In genomic region chr11:62249266-62250037, GRCm38 (mm10) we compare ENCODE assay signal across 8 mouse cellular contexts. TPM values are rescaled to one million over a fixed set of nuclear protein-coding genes. Genes with fewer than 3 reads are reported as not detected.
DNase-seq lines count a peak whose midpoint lies in the region; ATAC-seq and TF ChIP-seq lines count a peak whose summit lies in the region.

No protein-coding gene starts in this region.

- peak overlapping the region; percentile 75 for H3K4me3 ChIP-seq in hindbrain, embryonic 10.5 days
- peak overlapping the region; percentile 52 for H3K4me3 ChIP-seq in limb, embryonic 14.5 days (replicated peaks; ENCODE audit: low read length)
- peak overlapping the region; percentile 67 for H3K4me3 ChIP-seq in midbrain, embryonic 13.5 days (replicated peaks)

- no peak for TF ChIP-seq POLR2A in limb, embryonic 14.5 days (IDR thresholded peaks at IDR 0.05; ENCODE audit: borderline replicate concordance, extremely low read depth, insufficient read depth, insufficient read length)

- ATAC-seq in limb, embryonic 14.5 days (ENCODE audit: low FRiP score, low read depth) = 0 out of 2 replicates have a peak, but pooled peaks have one; percentile 8
- ATAC-seq in midbrain, embryonic 13.5 days = no peak; the same call in 1 of the 2 replicates

- H3K27me3 ChIP-seq in hindbrain, embryonic 10.5 days (ENCODE audit: insufficient read depth, poor library complexity, severe bottlenecking) = peaks cover 62% of the 10 kb centered on the region
- H3K27me3 ChIP-seq in limb, embryonic 14.5 days (ENCODE audit: control insufficient read depth, insufficient read depth, low read length) = peaks cover 11% of the 10 kb centered on the region; the same call in 1 of the 2 replicates
- H3K27me3 ChIP-seq in midbrain, embryonic 13.5 days = peaks cover 41% of the 10 kb centered on the region

- no peaks in the 10 kb centered on the region for H3K36me3 ChIP-seq in hindbrain, embryonic 10.5 days
- no peaks in the 10 kb centered on the region for H3K36me3 ChIP-seq in limb, embryonic 14.5 days (ENCODE audit: control insufficient read depth, insufficient read depth, low read length)
- H3K36me3 ChIP-seq in midbrain, embryonic 13.5 days = no peaks in the 10 kb centered on the region

- intact Hi-C loops in left cerebral cortex, postnatal 10 days (cut with DNase I) = no loop called here

- WGBS in hindbrain, embryonic 10.5 days = 4% methylated on average over 35 of the region's 35 CpGs
- under 1% methylated on average over 35 of the region's 35 CpGs for WGBS in limb, embryonic 14.5 days
- 3% methylated on average over 35 of the region's 35 CpGs for WGBS in midbrain, embryonic 13.5 days

- H3K4me1 ChIP-seq in hindbrain, embryonic 10.5 days (replicated peaks) = peaks cover 32% of the 10 kb centered on the region
- peaks cover 29% of the 10 kb centered on the region for H3K4me1 ChIP-seq in limb, embryonic 14.5 days (ENCODE audit: control insufficient read depth, insufficient read depth, low read length)
- peaks cover 14% of the 10 kb centered on the region for H3K4me1 ChIP-seq in midbrain, embryonic 13.5 days (replicated peaks)

- peak; percentile 23 for DNase-seq in gastrocnemius, adult 18-20 months (ENCODE audit: low spot score)
- no peak for DNase-seq in gastrocnemius, postnatal 25 days
- peak; percentile 44 for DNase-seq in Muller cell, postnatal 12 days (ENCODE audit: inconsistent ontology term)
- DNase-seq in embryo, embryonic 11 days = peak; percentile 61
- DNase-seq in hindbrain, embryonic 10.5 days (ENCODE audit: low spot score) = peak; percentile 52
- peak; percentile 7 for DNase-seq in limb, embryonic 14.5 days (ENCODE audit: low spot score)
- no peak for DNase-seq in left cerebral cortex, postnatal 10 days (ENCODE audit: extremely low spot score in 1 of 2, low spot score in 2 of 2)

- H3K27ac ChIP-seq in hindbrain, embryonic 10.5 days = peak overlapping the region; percentile 75
- no peak overlapping the region for H3K27ac ChIP-seq in limb, embryonic 14.5 days (replicated peaks; ENCODE audit: low read depth, low read length)
- no peak overlapping the region for H3K27ac ChIP-seq in midbrain, embryonic 13.5 days

- H3K4me2 ChIP-seq in limb, embryonic 14.5 days (replicated peaks; ENCODE audit: low read depth, low read length, severe bottlenecking) = peak overlapping the region; percentile 97
- H3K4me2 ChIP-seq in midbrain, embryonic 13.5 days (replicated peaks) = peak overlapping the region; percentile 97

- peak overlapping the region; percentile 51 for H3K9ac ChIP-seq in limb, embryonic 14.5 days (ENCODE audit: low read depth, low read length, severe bottlenecking)
- peak overlapping the region; percentile 63 for H3K9ac ChIP-seq in midbrain, embryonic 13.5 days (replicated peaks)

- peaks cover 11% of the 10 kb centered on the region; the same call in 1 of the 2 replicates for H3K9me3 ChIP-seq in hindbrain, embryonic 10.5 days
- H3K9me3 ChIP-seq in limb, embryonic 14.5 days (ENCODE audit: control insufficient read depth, low read length) = no peaks in the 10 kb centered on the region
- H3K9me3 ChIP-seq in midbrain, embryonic 13.5 days = no peaks in the 10 kb centered on the region

RNA-seq across cellular contexts. Expression of gene Adora2b, which starts 0.7 kb away (rescaled TPM):
- under 1 TPM; 0.43 to 0.84 TPM for total RNA-seq in gastrocnemius, adult 18-20 months (2021)
- total RNA-seq in gastrocnemius, postnatal 25 days (2021) = under 1 TPM; 0.49 to 0.94 TPM
- polyA plus RNA-seq in hindbrain, embryonic 10.5 days (2016; fragmentation: Nextera tagmentation; extraction: Ambion mirVana) = 4.1 and 6.4 TPM in 2 replicates
- 9.1 and 9.9 TPM in 2 replicates for polyA plus RNA-seq in limb, embryonic 14.5 days (2012; rRNA removed)
- 10.9 and 11.1 TPM in 2 replicates for polyA plus RNA-seq in limb, embryonic 14.5 days (2014; fragmentation: Nextera tagmentation; extraction: Ambion mirVana)
- polyA plus RNA-seq in midbrain, embryonic 13.5 days (2015; fragmentation: Nextera tagmentation; extraction: Ambion mirVana) = 2.9 and 3.1 TPM in 2 replicates
- 1 to 10 TPM; 6.6 to 6.7 TPM for total RNA-seq in left cerebral cortex, postnatal 10 days (2021)

RNA-seq across cellular contexts. Expression of gene Zswim7, which starts 31.7 kb away (rescaled TPM):
- total RNA-seq in gastrocnemius, adult 18-20 months (2021) = 10 to 100 TPM; 43.2 to 46.5 TPM
- total RNA-seq in gastrocnemius, postnatal 25 days (2021) = 10 to 100 TPM; 26.7 to 29.2 TPM
- polyA plus RNA-seq in hindbrain, embryonic 10.5 days (2016; fragmentation: Nextera tagmentation; extraction: Ambion mirVana) = 16.4 and 21.4 TPM in 2 replicates
- polyA plus RNA-seq in limb, embryonic 14.5 days (2012; rRNA removed) = 17.8 and 19.2 TPM in 2 replicates
- polyA plus RNA-seq in limb, embryonic 14.5 days (2014; fragmentation: Nextera tagmentation; extraction: Ambion mirVana) = 23.1 and 24.6 TPM in 2 replicates
- polyA plus RNA-seq in midbrain, embryonic 13.5 days (2015; fragmentation: Nextera tagmentation; extraction: Ambion mirVana) = 9.4 and 12.0 TPM in 2 replicates
- 10 to 100 TPM; 15.7 to 16.8 TPM for total RNA-seq in left cerebral cortex, postnatal 10 days (2021)

RNA-seq across cellular contexts. Expression of gene Ttc19, which starts 31.8 kb away (rescaled TPM):
- 10 to 100 TPM; 38.3 to 40.6 TPM for total RNA-seq in gastrocnemius, adult 18-20 months (2021)
- total RNA-seq in gastrocnemius, postnatal 25 days (2021) = 10 to 100 TPM; 28.5 to 39.9 TPM
- polyA plus RNA-seq in hindbrain, embryonic 10.5 days (2016; fragmentation: Nextera tagmentation; extraction: Ambion mirVana) = 16.2 and 20.5 TPM in 2 replicates
- polyA plus RNA-seq in limb, embryonic 14.5 days (2012; rRNA removed) = 16.7 and 17.2 TPM in 2 replicates
- polyA plus RNA-seq in limb, embryonic 14.5 days (2014; fragmentation: Nextera tagmentation; extraction: Ambion mirVana) = 16.7 and 18.8 TPM in 2 replicates
- 31.7 and 38.2 TPM in 2 replicates for polyA plus RNA-seq in midbrain, embryonic 13.5 days (2015; fragmentation: Nextera tagmentation; extraction: Ambion mirVana)
- total RNA-seq in left cerebral cortex, postnatal 10 days (2021) = 10 to 100 TPM; 74.3 to 75.1 TPM

Comparison
In these comparisons a context has a peak if more than half of its experiments do, and no peak if none do; other contexts are left out.
1. DNase-seq: peak in gastrocnemius, adult 18-20 months (single experiment), Muller cell, postnatal 12 days (single experiment), embryo, embryonic 11 days (single experiment), hindbrain, embryonic 10.5 days (single experiment) and limb, embryonic 14.5 days (single experiment); none in gastrocnemius, postnatal 25 days (single experiment) and left cerebral cortex, postnatal 10 days (0 of 2).
2. Peak in every context shown above with its lines, with median percentiles within 50 percentile points of each other: H3K4me3 ChIP-seq.